Mouse (Mus musculus) lung, embryonic 16.5 days (tissue): ENCODE measurements around the gene Vars. TPM values are rescaled to one million over a fixed set of nuclear protein-coding genes. Genes with fewer than 3 reads are reported as not detected.
"Not testable (repeated sequence)": the region's sequence is repeated elsewhere in the genome, so short reads cannot be mapped to it uniquely, and the experiment has no call there.

Source experiments
- ATAC-seq: fragments of 200-750 bp; cut with Nextera tagmentation; 2 replicates; pipeline ENCODE4 v1.8.0; 2017; ENCODE audit warnings: low read depth, mild to moderate bottlenecking, moderate library complexity
- H3K27ac ChIP-seq: fragments of 300-500 bp; sonication (generic); 2 replicates; pipeline ENCODE4 v1.5.1; 2014; ENCODE audit warnings: mild to moderate bottlenecking, control low read depth, low read length
- H3K27me3 ChIP-seq: fragments of 300-500 bp; sonication (generic); 2 replicates; pipeline ENCODE4 v1.6.1; 2014; ENCODE audit warnings: low read depth, low read length, mixed read lengths; ENCODE audit not compliant: control insufficient read depth, insufficient read depth
- H3K36me3 ChIP-seq: fragments of 300-500 bp; sonication (generic); 2 replicates; pipeline ENCODE4 v1.6.1; 2014; ENCODE audit warnings: low read length; ENCODE audit not compliant: control insufficient read depth, insufficient read depth
- H3K4me1 ChIP-seq: fragments of 300-500 bp; sonication (generic); replicated peaks from 2 replicates; pipeline ENCODE4 v1.6.1; 2014; ENCODE audit warnings: low read length, mixed read lengths; ENCODE audit not compliant: control insufficient read depth, insufficient read depth
- H3K4me2 ChIP-seq: fragments of 300-500 bp; sonication (generic); 2 replicates; pipeline ENCODE4 v1.6.1; 2014; ENCODE audit warnings: low read depth, low read length, control low read depth
- H3K4me3 ChIP-seq: fragments of 300-500 bp; sonication (generic); 2 replicates; pipeline ENCODE4 v1.5.1; 2014; ENCODE audit warnings: mild to moderate bottlenecking, low read length, control low read depth
- H3K9ac ChIP-seq: fragments of 300-500 bp; sonication (generic); 2 replicates; pipeline ENCODE4 v1.6.1; 2014; ENCODE audit warnings: low read length, control low read depth
- H3K9me3 ChIP-seq: fragments of 300-500 bp; sonication (generic); 2 replicates; pipeline ENCODE4 v1.6.1; 2016; ENCODE audit warnings: low read length; ENCODE audit not compliant: control insufficient read depth
- WGBS: fragments of 180-500 bp; shearing (Covaris S2); extraction: QIAGEN DNeasy Blood & Tissue Kit; methylation state at CpG from one replicate; pipeline ENCODE4 v1.1.7; 2014; 5-methylcytosine and 5-hydroxymethylcytosine counted together
- polyA plus RNA-seq: library from polyadenylated mRNA; unstranded; fragments of >200 nt; fragmentation: Nextera tagmentation; extraction: Ambion mirVana; gene quantifications from 2 replicates; pipeline ENCODE4 v1.2.1, GENCODE M21; 2015

The Vars gene
- 88.0 and 96.2 TPM in 2 replicates for polyA plus RNA-seq

- Histone ChIP-seq H3K36me3 (peaks cover 18% of the 10 kb centered on the region), H3K27me3 (no peaks in the 10 kb centered on the region), H3K4me1 (peaks cover 42% of the 10 kb centered on the region), H3K9me3 (no peaks in the 10 kb centered on the region), H3K4me3 (peak within 1 kb of the TSS; percentile 87), H3K27ac (peak within 1 kb of the TSS; percentile 99), H3K4me2 (peak within 1 kb of the TSS; percentile 98), H3K9ac (peak within 1 kb of the TSS; percentile 96)
- WGBS: under 1% methylated on average over 73 of the region's 83 CpGs
- peak; percentile 91 for ATAC-seq
Measured at GRCm38 (mm10) chr17:35000717-35001451, at the start of gene Vars. Vars (plus strand) TSS chr17:35000987.

- Histone ChIP-seq H3K9ac (peak overlapping the region; percentile 99), H3K4me3 (peak overlapping the region; percentile 98), H3K27ac (peak overlapping the region; percentile 93), H3K36me3 (peaks cover 14% of the 10 kb centered on the region; the same call in 1 of the 2 replicates), H3K4me1 (peaks cover 14% of the 10 kb centered on the region), H3K9me3 (no peaks in the 10 kb centered on the region), H3K4me2 (peak overlapping the region; percentile 60), H3K27me3 (no peaks in the 10 kb centered on the region)
- peak; percentile 6 for ATAC-seq
- WGBS: under 1% methylated on average over 29 of the region's 29 CpGs
Measured at GRCm38 (mm10) chr17:34951636-34952377, 49.0 kb upstream of the Vars start.

- Histone ChIP-seq H3K4me1 (peaks cover 14% of the 10 kb centered on the region), H3K4me2 (peak overlapping the region; percentile 60), H3K9me3 (no peaks in the 10 kb centered on the region), H3K9ac (peak overlapping the region; percentile 99), H3K36me3 (peaks cover 14% of the 10 kb centered on the region; the same call in 1 of the 2 replicates), H3K27me3 (no peaks in the 10 kb centered on the region), H3K4me3 (peak overlapping the region; percentile 98), H3K27ac (peak overlapping the region; percentile 93)
- WGBS: under 1% methylated on average over 23 of the region's 23 CpGs
- ATAC-seq: peak; percentile 83
Measured at GRCm38 (mm10) chr17:34952378-34953040, 48.3 kb upstream of the Vars start.

- H3K4me3 ChIP-seq: no peak overlapping the region
- no peak overlapping the region for H3K27ac ChIP-seq
- H3K36me3 ChIP-seq: peaks cover 14% of the 10 kb centered on the region; the same call in 1 of the 2 replicates
- H3K4me2 ChIP-seq: no peak overlapping the region
- WGBS: 81% methylated on average over 3 of the region's 3 CpGs
- no peaks in the 10 kb centered on the region for H3K9me3 ChIP-seq
- no peaks in the 10 kb centered on the region for H3K27me3 ChIP-seq
- peaks cover 14% of the 10 kb centered on the region for H3K4me1 ChIP-seq
- no peak for ATAC-seq
- no peak overlapping the region for H3K9ac ChIP-seq
Measured at GRCm38 (mm10) chr17:34953258-34953657, 47.5 kb upstream of the Vars start.

GRCm38 (mm10) chr17:34953904-34954303, 46.9 kb upstream of the Vars start:
- H3K4me2 ChIP-seq: no peak overlapping the region
- peaks cover 14% of the 10 kb centered on the region; the same call in 1 of the 2 replicates for H3K36me3 ChIP-seq
- no peak for ATAC-seq
- H3K27ac ChIP-seq: no peak overlapping the region
- WGBS: 92% methylated on average over 4 of the region's 4 CpGs
- H3K9ac ChIP-seq: no peak overlapping the region
- H3K27me3 ChIP-seq: no peaks in the 10 kb centered on the region
- no peaks in the 10 kb centered on the region for H3K9me3 ChIP-seq
- H3K4me1 ChIP-seq: peaks cover 14% of the 10 kb centered on the region
- no peak overlapping the region for H3K4me3 ChIP-seq

GRCm38 (mm10) chr17:34954831-34955230, 46.0 kb upstream of the Vars start:
- Histone ChIP-seq H3K4me2 (no peak overlapping the region), H3K36me3 (peaks cover 9% of the 10 kb centered on the region; the same call in 1 of the 2 replicates), H3K27me3 (no peaks in the 10 kb centered on the region), H3K9ac (no peak overlapping the region), H3K9me3 (no peaks in the 10 kb centered on the region), H3K4me3 (no peak overlapping the region), H3K4me1 (peaks cover 14% of the 10 kb centered on the region), H3K27ac (no peak overlapping the region)
- 85% methylated on average over 4 of the region's 4 CpGs for WGBS
- no peak for ATAC-seq

- no peaks in the 10 kb centered on the region for H3K27me3 ChIP-seq
- no peak overlapping the region for H3K27ac ChIP-seq
- H3K4me2 ChIP-seq: no peak overlapping the region
- no peak for ATAC-seq
- no peaks in the 10 kb centered on the region for H3K9me3 ChIP-seq
- no peak overlapping the region for H3K4me3 ChIP-seq
- peaks cover 11% of the 10 kb centered on the region for H3K4me1 ChIP-seq
- 61% methylated on average over 3 of the region's 3 CpGs for WGBS
- H3K36me3 ChIP-seq: no peaks in the 10 kb centered on the region
- H3K9ac ChIP-seq: no peak overlapping the region
Measured at GRCm38 (mm10) chr17:34955884-34956283, 44.9 kb upstream of the Vars start.

GRCm38 (mm10) chr17:34956340-34956739, 44.4 kb upstream of the Vars start:
- Histone ChIP-seq H3K4me1 (peaks cover 8% of the 10 kb centered on the region), H3K9ac (no peak overlapping the region), H3K36me3 (no peaks in the 10 kb centered on the region), H3K9me3 (no peaks in the 10 kb centered on the region), H3K4me2 (no peak overlapping the region), H3K27ac (no peak overlapping the region), H3K4me3 (no peak overlapping the region), H3K27me3 (no peaks in the 10 kb centered on the region)
- WGBS: 23% methylated on average over 1 of the region's 1 CpGs
- ATAC-seq: no peak

- not testable (repeated sequence) for H3K4me3 ChIP-seq, H3K9me3 ChIP-seq, H3K4me2 ChIP-seq, H3K36me3 ChIP-seq, H3K4me1 ChIP-seq, H3K27ac ChIP-seq, H3K27me3 ChIP-seq, ATAC-seq, H3K9ac ChIP-seq
- 10% methylated on average over 31 of the region's 40 CpGs for WGBS
Measured at GRCm38 (mm10) chr17:34957291-34957690, 43.5 kb upstream of the Vars start.
